Mouse (Mus musculus): ENCODE measurements around the gene Rin1. TPM values are rescaled to one million over a fixed set of nuclear protein-coding genes. Genes with fewer than 3 reads are reported as not detected.

The Rin1 gene
- total and polyA plus RNA-seq, 2 experiments from 2014 or later = 1.3 to 3.1 TPM

- Histone ChIP-seq H3K4me3 (ENCODE audit: low read depth, low read length) (peak within 1 kb of the TSS; percentile 53), H3K27me3 (ENCODE audit: control insufficient read depth, insufficient read depth, low read length) (peaks cover 38% of the 10 kb centered on the region), H3K9me3 (replicated peaks; ENCODE audit: control insufficient read depth, low read length) (no peaks in the 10 kb centered on the region), H3K9ac (replicated peaks; ENCODE audit: low read depth, low read length) (peak within 1 kb of the TSS; percentile 56), H3K36me3 (replicated peaks; ENCODE audit: control insufficient read depth, insufficient read depth, low read length) (no peaks in the 10 kb centered on the region), H3K27ac (ENCODE audit: low read depth) (peak within 1 kb of the TSS; percentile 66), H3K4me2 (ENCODE audit: low read depth, low read length) (peak within 1 kb of the TSS; percentile 89), H3K4me1 (ENCODE audit: control insufficient read depth, insufficient read depth) (peaks cover 21% of the 10 kb centered on the region)
- WGBS = 2% methylated on average over 53 of the region's 56 CpGs
- peak; percentile 70 for ATAC-seq (ENCODE audit: insufficient read depth, low read depth)
- TF ChIP-seq CTCF (IDR thresholded peaks at IDR 0.05; ENCODE audit: low read depth) (no peak), EP300 (IDR thresholded peaks at IDR 0.05; ENCODE audit: low read depth) (no peak)
- DNase-seq (ENCODE audit: low spot score) = peak; percentile 74
Measured at GRCm38 (mm10) chr19:5067867-5068569, 17.7 kb downstream of the Rin1 start, which contains the start of gene Cd248. TSS of gene Cd248 (plus strand) at chr19:5068078.

- Histone ChIP-seq H3K36me3 (replicated peaks; ENCODE audit: control insufficient read depth, insufficient read depth, low read length) (no peaks in the 10 kb centered on the region), H3K27me3 (ENCODE audit: control insufficient read depth, insufficient read depth, low read length) (peaks cover 38% of the 10 kb centered on the region), H3K4me1 (ENCODE audit: control insufficient read depth, insufficient read depth) (peaks cover 21% of the 10 kb centered on the region), H3K4me3 (ENCODE audit: low read depth, low read length) (peak overlapping the region; percentile 53), H3K9ac (replicated peaks; ENCODE audit: low read depth, low read length) (peak overlapping the region; percentile 56; the same call in 1 of the 2 replicates), H3K27ac (ENCODE audit: low read depth) (no peak overlapping the region; the same call in 1 of the 2 replicates), H3K9me3 (replicated peaks; ENCODE audit: control insufficient read depth, low read length) (no peaks in the 10 kb centered on the region), H3K4me2 (ENCODE audit: low read depth, low read length) (peak overlapping the region; percentile 89)
- no peak for TF ChIP-seq EP300 (IDR thresholded peaks at IDR 0.05; ENCODE audit: low read depth)
- no peak for DNase-seq (ENCODE audit: low spot score)
- 43% methylated on average over 21 of the region's 21 CpGs for WGBS
- no peak for ATAC-seq (ENCODE audit: insufficient read depth, low read depth)
Measured at GRCm38 (mm10) chr19:5068570-5069234, 18.4 kb downstream of the Rin1 start.

GRCm38 (mm10) chr19:5069486-5069885 lies 19.2 kb downstream of the Rin1 start:
- Histone ChIP-seq H3K4me1 (ENCODE audit: control insufficient read depth, insufficient read depth) (peaks cover 21% of the 10 kb centered on the region), H3K4me2 (ENCODE audit: low read depth, low read length) (peak overlapping the region; percentile 89), H3K4me3 (ENCODE audit: low read depth, low read length) (0 out of 2 replicates have a peak overlapping the region, but pooled peaks have one; percentile 53), H3K36me3 (replicated peaks; ENCODE audit: control insufficient read depth, insufficient read depth, low read length) (no peaks in the 10 kb centered on the region), H3K27ac (ENCODE audit: low read depth) (no peak overlapping the region), H3K9me3 (replicated peaks; ENCODE audit: control insufficient read depth, low read length) (no peaks in the 10 kb centered on the region), H3K9ac (replicated peaks; ENCODE audit: low read depth, low read length) (no peak overlapping the region), H3K27me3 (ENCODE audit: control insufficient read depth, insufficient read depth, low read length) (peaks cover 38% of the 10 kb centered on the region)
- WGBS = 85% methylated on average over 5 of the region's 5 CpGs
- no peak for DNase-seq (ENCODE audit: low spot score)
- TF ChIP-seq EP300 (IDR thresholded peaks at IDR 0.05; ENCODE audit: low read depth) (no peak), CTCF (IDR thresholded peaks at IDR 0.05; ENCODE audit: low read depth) (no peak)
- ATAC-seq (ENCODE audit: insufficient read depth, low read depth) = no peak

GRCm38 (mm10) chr19:5069978-5070377 lies 19.7 kb downstream of the Rin1 start:
- no peak overlapping the region for H3K27ac ChIP-seq (ENCODE audit: low read depth)
- no peak overlapping the region for H3K4me3 ChIP-seq (ENCODE audit: low read depth, low read length)

GRCm38 (mm10) chr19:5071077-5071476 lies 20.8 kb downstream of the Rin1 start:
- no peak overlapping the region for H3K27ac ChIP-seq (ENCODE audit: low read depth)
- ATAC-seq (ENCODE audit: insufficient read depth, low read depth) (no peak), DNase-seq (ENCODE audit: low spot score) (no peak)
- peaks cover 38% of the 10 kb centered on the region for H3K27me3 ChIP-seq (ENCODE audit: control insufficient read depth, insufficient read depth, low read length)
- WGBS = 35% methylated on average over 11 of the region's 11 CpGs
- H3K9ac ChIP-seq (replicated peaks; ENCODE audit: low read depth, low read length) = 0 out of 2 replicates have a peak overlapping the region, but pooled peaks have one; percentile 17
- H3K4me1 ChIP-seq (ENCODE audit: control insufficient read depth, insufficient read depth) = peaks cover 21% of the 10 kb centered on the region
- no peaks in the 10 kb centered on the region for H3K9me3 ChIP-seq (replicated peaks; ENCODE audit: control insufficient read depth, low read length)
- TF ChIP-seq CTCF (IDR thresholded peaks at IDR 0.05; ENCODE audit: low read depth) (no peak), EP300 (IDR thresholded peaks at IDR 0.05; ENCODE audit: low read depth) (no peak)
- no peaks in the 10 kb centered on the region for H3K36me3 ChIP-seq (replicated peaks; ENCODE audit: control insufficient read depth, insufficient read depth, low read length)
- H3K4me2 ChIP-seq (ENCODE audit: low read depth, low read length) = peak overlapping the region; percentile 78
- peak overlapping the region; percentile 50 for H3K4me3 ChIP-seq (ENCODE audit: low read depth, low read length)

More at GRCm38 (mm10) chr19:5069978-5070377, 19.7 kb downstream of the Rin1 start:
- H3K4me2 ChIP-seq (ENCODE audit: low read depth, low read length) = peak overlapping the region; percentile 78
- H3K4me1 ChIP-seq (ENCODE audit: control insufficient read depth, insufficient read depth) = peaks cover 21% of the 10 kb centered on the region
- DNase-seq (ENCODE audit: low spot score) (no peak), ATAC-seq (ENCODE audit: insufficient read depth, low read depth) (no peak)
- H3K27me3 ChIP-seq (ENCODE audit: control insufficient read depth, insufficient read depth, low read length) = peaks cover 38% of the 10 kb centered on the region
- no peaks in the 10 kb centered on the region for H3K9me3 ChIP-seq (replicated peaks; ENCODE audit: control insufficient read depth, low read length)
- WGBS = 84% methylated on average over 7 of the region's 7 CpGs
- TF ChIP-seq CTCF (IDR thresholded peaks at IDR 0.05; ENCODE audit: low read depth) (no peak), EP300 (IDR thresholded peaks at IDR 0.05; ENCODE audit: low read depth) (no peak)
- no peak overlapping the region for H3K9ac ChIP-seq (replicated peaks; ENCODE audit: low read depth, low read length)
- H3K36me3 ChIP-seq (replicated peaks; ENCODE audit: control insufficient read depth, insufficient read depth, low read length) = no peaks in the 10 kb centered on the region
